Mouse (Mus musculus): ENCODE measurements around the gene Vmn2r102. TPM values are rescaled to one million over a fixed set of nuclear protein-coding genes. Genes with fewer than 3 reads are reported as not detected.

The Vmn2r102 gene
- not detected in 2 replicates for polyA plus RNA-seq (2015; fragmentation: Nextera tagmentation; extraction: Ambion mirVana)

GRCm38 (mm10) chr17:19660028-19660427 is at the start of gene Vmn2r102:
Vmn2r102 (plus strand) TSS chr17:19660328.
- no peaks in the 10 kb centered on the region for H3K27me3 ChIP-seq
- no peak for ATAC-seq (ENCODE audit: insufficient number of reproducible peaks, insufficient read depth, low FRiP score, low TSS enrichment, low read depth)
- no peaks in the 10 kb centered on the region for H3K36me3 ChIP-seq
- WGBS, result 51% methylated on average over 2 of the region's 2 CpGs
- no peak within 1 kb of the TSS for H3K27ac ChIP-seq
- no peaks in the 10 kb centered on the region for H3K9me3 ChIP-seq
- no peaks in the 10 kb centered on the region for H3K4me1 ChIP-seq
- H3K9ac ChIP-seq, result no peak within 1 kb of the TSS
- H3K4me2 ChIP-seq, result no peak within 1 kb of the TSS
- H3K4me3 ChIP-seq, result no peak within 1 kb of the TSS

- Histone ChIP-seq H3K4me2 (no peak overlapping the region), H3K9me3 (peaks cover 20% of the 10 kb centered on the region), H3K36me3 (no peaks in the 10 kb centered on the region), H3K4me1 (no peaks in the 10 kb centered on the region), H3K27ac (no peak overlapping the region), H3K9ac (no peak overlapping the region), H3K4me3 (no peak overlapping the region), H3K27me3 (no peaks in the 10 kb centered on the region)
- ATAC-seq (ENCODE audit: insufficient number of reproducible peaks, insufficient read depth, low FRiP score, low TSS enrichment, low read depth), result no peak
- 89% methylated on average over 1 of the region's 1 CpGs for WGBS
These were observed 30.8 kb upstream of the Vmn2r102 start for GRCm38 (mm10) chr17:19629328-19629727.

- Histone ChIP-seq H3K4me2 (no peak overlapping the region), H3K9me3 (no peaks in the 10 kb centered on the region), H3K27ac (no peak overlapping the region), H3K27me3 (no peaks in the 10 kb centered on the region), H3K9ac (no peak overlapping the region), H3K36me3 (no peaks in the 10 kb centered on the region), H3K4me3 (no peak overlapping the region), H3K4me1 (no peaks in the 10 kb centered on the region)
- no peak for ATAC-seq (ENCODE audit: insufficient number of reproducible peaks, insufficient read depth, low FRiP score, low TSS enrichment, low read depth)
- WGBS, result 54% methylated on average over 3 of the region's 3 CpGs
These were observed 1.7 kb upstream of the Vmn2r102 start for GRCm38 (mm10) chr17:19658447-19658846.

GRCm38 (mm10) chr17:19692062-19692461 is 31.9 kb downstream of the Vmn2r102 start:
- Histone ChIP-seq H3K4me1 (no peaks in the 10 kb centered on the region), H3K4me3 (no peak overlapping the region), H3K9ac (no peak overlapping the region), H3K4me2 (no peak overlapping the region), H3K27ac (no peak overlapping the region), H3K36me3 (no peaks in the 10 kb centered on the region), H3K27me3 (no peaks in the 10 kb centered on the region), H3K9me3 (peaks cover 3% of the 10 kb centered on the region; the same call in 1 of the 2 replicates)
- no peak for ATAC-seq (ENCODE audit: insufficient number of reproducible peaks, insufficient read depth, low FRiP score, low TSS enrichment, low read depth)

Other genes starting within 250 kb of the Vmn2r102 start
- gene Vmn2r100, start 155.6 kb upstream of the Vmn2r102 start, polyA plus RNA-seq (2015; fragmentation: Nextera tagmentation; extraction: Ambion mirVana), result not detected in 2 replicates
- gene Vmn2r101, start 83.1 kb upstream of the Vmn2r102 start, polyA plus RNA-seq (2015; fragmentation: Nextera tagmentation; extraction: Ambion mirVana), result not detected in 2 replicates
- not detected in 2 replicates for gene Vmn2r103, start 113.0 kb downstream of the Vmn2r102 start, polyA plus RNA-seq (2015; fragmentation: Nextera tagmentation; extraction: Ambion mirVana)